Mouse (Mus musculus) lung, postnatal 10 days (tissue): ENCODE measurements around the gene Vkorc1l1.

ENCODE experiments used
- DNase-seq: peaks from one replicate; pipeline ENCODE4 v3.0.0; 2021

Vkorc1l1 gene

DNA sequence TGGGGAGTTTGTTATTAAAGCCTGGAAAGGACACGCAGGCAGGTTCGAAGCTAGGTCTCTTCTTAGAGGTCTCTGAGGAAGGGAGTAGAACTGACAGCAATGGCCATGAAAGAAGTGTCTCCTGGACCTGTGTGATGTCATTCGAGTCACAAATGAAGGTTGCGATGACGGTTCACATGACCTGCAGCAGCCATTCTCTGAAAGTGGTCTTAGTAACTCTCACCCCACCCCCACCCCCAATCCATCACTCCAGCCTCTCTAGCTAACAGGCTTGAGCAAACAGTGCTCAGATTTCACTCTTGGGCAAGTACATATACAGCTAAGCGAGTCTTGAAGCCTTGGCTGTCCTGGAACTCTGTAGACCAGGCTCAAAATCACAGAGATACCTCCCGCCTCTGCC is 61.5 kb downstream of the Vkorc1l1 start:
- no peak for DNase-seq

DNA sequence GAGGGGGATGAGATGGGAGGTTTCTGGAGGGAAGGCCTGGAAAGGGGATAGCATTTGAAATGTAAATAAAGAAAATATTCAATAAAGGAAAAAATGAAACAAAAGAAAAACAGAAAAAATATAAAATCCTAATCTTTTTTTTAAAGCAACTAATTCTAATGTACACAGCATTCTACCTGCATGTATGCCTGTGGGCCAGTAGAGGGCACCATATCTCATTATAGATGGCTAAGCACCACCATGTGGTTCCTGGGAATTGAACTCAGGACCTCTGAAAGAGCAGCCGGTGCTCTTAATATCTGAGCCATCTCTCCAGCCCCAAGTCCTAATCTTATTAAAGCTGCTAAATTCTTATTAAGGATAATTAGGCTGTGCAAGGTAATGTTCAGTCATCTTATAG is 65.6 kb downstream of the Vkorc1l1 start:
- DNase-seq, result no peak

DNA sequence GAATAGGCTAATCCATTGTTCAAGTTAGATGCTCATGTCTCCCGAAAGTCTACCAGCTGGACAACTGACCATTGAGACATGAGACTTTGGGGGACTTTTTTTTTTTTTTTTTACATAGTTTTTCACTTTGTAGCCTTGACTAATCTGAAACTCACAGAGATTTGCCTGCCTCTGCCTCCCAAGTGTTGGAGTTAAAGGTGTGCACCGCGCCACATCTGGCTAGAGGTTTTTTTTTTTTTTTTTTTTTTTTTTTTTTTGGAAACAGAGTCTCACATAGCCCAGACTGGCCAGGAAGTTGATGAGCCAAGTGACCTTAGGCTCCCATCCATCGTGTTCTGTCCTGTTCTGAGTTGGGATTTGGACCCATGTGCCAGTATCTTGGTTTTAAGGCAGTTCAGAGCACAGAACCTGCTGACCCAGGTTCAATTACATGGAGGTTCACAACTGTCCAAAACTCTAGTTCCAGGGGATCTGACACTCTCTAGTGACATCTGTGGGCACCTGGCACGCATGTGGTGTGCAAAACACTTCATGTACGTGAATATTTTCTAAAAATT is 66.3 kb downstream of the Vkorc1l1 start:
- DNase-seq, result no peak

DNA sequence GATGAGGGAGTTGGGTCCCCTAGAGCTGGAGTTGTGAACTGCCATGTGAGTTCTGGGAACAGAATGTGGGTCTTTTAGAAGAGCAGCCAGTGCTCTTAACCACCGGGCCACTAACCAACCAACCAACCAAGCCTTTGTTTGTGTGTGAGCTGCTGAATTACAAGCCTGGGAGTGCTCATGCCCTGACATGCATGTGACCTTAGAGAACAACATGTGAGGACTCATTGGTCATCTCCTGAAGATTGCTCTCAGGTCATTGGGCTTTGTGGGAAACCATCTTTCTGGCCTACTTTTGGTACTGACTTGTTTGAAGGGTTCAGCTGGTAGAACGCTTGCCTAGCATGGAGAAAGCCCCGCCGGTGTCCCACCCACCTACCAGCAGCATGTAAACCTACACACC is 68.0 kb downstream of the Vkorc1l1 start:
- no peak for DNase-seq

DNA sequence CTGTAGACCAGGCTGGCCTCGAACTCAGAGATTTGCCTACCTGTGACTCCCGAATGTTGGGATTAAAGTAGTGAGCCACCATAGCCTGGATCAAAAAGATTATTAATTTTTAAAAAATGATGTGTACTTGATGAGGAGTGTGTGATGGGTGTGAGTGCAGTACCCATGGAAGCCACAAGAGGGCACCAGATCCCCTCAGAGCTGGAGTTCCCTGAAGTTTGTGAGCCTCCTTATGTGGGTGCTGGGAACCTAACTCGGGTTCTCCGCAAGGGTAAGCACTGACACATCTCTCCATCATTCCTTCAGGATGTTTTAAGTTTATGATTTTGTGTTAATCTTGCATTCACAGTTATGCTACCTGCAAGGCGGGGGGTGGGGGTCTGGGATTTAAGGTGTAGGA is 69.2 kb downstream of the Vkorc1l1 start:
- no peak for DNase-seq

DNA sequence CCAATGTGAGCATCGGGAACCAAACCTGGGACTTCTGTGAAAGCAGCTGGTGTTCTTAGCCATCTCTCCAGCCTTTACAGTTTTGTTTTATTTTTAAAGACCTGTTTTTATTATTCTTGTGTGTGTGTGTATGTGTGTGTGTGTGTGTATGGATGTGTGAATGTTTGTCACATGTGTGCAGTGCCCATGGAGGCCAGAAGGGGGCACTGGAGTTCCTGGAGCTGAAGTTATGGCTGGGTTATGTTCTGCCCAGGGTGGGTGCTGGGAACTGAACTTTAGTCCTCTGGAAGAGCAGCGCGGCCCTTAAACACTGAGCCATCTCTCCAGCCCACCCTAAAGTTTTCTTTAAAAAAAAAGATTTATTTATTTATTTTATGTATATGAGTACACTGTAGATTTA is 73.3 kb downstream of the Vkorc1l1 start:
- no peak for DNase-seq

DNA sequence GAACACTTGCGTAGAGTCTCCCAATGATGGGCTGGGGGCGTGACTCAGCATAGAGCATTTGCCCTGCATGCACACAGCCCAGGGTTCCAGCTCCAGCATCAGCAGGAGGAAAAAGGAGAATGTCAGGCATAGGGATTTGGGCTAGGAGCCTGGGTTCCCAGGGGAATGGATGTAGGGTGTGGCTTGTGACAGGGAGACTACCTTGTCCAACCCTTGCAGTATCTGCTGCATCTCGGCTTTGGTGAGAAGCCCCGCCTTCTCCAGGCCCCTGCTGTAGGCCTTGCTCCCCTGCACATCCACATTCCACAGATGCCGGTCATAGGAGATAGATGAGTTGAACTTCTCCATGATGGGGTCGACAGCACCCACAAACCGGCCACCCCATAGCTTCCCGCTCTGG is 77.7 kb downstream of the Vkorc1l1 start:
- DNase-seq, result no peak

DNA sequence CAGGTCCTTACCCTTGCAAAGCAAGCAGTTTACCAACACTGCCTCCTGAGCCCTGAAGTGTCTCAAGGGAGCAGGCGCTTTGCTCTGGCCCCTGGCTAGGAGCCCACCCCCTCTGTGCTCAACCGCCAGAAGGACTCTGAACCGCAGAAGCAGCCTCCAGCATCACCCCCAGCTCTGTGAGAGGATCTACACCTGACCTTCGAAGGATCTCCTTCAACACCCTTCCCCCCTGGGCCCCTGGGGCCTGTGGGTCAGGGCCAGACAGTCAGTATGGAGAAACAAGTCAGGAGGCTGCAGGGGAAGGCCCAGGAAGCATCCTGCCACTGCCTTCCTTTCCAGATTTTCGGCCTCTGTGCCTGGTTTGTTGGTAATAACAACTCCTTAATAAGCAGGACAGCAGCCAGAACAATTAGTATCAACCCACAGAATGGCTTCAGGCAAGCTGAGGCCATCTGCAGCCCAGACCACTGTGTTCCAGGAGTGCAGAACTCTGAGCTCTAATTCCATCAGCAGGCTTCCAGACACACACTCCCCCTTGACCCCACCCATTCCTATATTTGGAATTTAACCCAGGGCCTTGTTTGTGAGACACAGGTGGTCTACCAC is 79.7 kb downstream of the Vkorc1l1 start:
- DNase-seq, result no peak

DNA sequence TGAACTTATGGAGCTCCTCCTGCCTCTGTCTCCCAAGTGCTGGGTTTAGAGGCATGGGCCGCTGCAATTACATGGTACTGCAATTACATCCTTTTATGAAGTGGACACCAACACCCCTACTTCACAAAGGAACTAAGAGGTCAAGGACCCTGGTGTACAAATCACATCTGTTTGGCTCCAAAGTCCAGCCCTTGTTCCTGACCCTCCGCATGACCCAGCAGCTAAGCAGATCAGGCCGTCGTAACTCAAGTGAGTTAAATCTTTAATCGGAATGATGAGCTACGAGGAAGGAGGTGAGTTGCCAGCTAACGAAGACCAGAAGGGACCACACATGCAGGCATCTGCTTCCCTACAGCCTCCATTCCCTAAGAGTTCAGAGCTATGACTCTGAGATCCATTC is 80.6 kb downstream of the Vkorc1l1 start:
- no peak for DNase-seq

DNA sequence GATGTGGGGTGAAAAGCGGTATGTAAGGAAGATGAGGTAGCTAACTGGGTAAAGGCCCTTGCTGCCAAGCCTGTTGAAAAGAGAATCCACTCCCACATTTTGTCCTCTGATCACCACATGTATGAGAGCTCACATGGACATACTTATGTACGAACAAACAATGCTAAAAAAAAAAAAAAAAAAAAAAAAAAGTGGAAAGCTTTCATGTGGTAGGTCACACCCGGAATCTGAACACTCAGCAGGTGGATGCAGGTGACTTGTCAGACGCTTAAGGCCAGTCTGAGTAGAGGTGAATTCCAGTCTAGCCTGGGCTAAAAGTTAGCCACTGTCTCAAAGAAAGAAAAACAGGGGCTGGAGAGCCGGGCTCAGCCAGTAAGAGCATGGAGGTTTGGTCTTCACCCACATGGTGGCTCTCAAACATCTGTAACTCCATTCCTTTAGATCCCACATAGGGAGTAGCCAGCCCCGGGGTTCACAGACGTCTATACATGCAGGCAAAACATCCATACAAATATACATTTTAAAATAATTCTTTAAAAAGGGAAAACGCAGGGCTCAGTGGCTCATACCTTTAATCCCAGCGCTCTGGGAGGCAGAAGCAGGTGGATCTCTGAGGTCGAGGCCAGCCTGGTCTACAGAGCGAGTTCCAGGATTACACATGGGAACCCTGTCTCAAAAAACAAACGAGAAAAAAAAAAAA is 81.4 kb downstream of the Vkorc1l1 start:
- DNase-seq, result no peak

DNA sequence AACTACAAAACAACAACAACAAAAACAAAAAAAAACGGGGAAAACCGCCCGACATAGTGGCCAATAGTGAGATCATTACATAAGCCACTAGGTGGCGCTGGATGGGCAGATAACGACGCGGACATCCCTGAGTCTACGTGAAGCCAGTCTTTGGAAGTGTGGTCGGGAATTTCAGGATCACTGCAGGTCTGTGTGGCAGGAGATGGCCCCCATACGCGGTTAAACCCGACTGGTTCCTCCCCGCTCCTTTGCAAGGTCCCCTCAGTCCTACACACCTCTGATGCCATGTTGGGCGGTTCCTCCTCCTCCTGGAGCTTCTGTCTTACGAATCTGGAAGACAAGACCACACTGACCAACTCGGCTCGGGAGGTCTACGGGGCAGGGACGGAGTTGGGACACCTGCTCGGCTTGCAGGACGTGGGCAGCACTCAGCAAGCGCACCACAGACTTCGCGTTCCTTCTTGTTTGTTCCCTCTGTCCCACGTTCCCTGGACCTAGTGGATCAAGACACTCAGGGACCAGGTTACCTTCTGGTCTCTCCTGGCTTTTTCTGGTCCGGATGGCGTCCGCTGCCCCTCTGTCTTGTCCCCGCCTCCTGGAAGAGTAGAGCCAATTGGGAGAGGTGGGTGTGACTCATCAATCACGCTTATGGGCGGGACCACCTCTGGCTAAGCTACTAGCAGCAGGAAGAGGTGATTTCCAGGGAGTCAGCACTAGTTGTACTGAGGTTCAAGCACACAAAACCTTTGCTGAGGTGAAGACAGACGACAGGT is 82.2 kb downstream of the Vkorc1l1 start:
- peak; percentile 95 for DNase-seq

DNA sequence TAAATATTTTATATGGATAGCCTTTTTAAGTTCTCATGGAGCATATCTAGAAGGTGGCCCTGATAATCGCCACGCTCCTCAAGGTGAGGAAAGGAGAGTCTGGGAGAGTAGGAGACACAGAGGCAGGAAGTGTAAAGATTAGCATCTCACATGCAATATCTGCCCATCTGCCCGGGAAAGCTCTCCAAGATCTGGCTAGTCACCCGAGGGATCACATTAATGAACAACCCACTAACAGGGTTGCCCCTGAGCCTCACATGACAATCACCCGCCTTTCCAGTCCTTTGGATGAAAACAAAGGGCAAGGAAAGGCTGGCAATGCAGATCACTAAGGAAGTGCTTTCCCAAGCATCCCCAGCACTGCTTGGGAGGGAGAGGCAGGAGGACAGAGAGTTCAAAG is 85.4 kb downstream of the Vkorc1l1 start:
- no peak for DNase-seq

DNA sequence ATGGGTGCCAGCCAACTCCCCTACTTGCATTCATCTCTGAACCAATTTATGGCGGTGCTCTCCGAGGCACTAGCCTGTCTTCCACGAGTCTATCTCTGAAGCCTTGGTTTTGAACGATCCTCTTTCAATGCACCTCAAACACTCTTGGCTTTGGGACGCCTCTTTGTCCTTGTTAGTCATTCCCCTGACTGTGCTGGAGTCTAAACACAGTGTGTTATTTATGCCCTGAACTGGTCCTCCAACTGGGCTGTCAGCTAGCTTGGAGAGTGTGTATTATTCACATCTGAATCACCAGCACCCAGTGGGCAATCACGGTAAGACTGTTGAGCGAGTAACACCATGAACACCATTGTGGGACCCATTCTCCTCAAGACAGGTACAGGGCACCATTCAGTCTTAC is 85.9 kb downstream of the Vkorc1l1 start:
- no peak for DNase-seq

DNA sequence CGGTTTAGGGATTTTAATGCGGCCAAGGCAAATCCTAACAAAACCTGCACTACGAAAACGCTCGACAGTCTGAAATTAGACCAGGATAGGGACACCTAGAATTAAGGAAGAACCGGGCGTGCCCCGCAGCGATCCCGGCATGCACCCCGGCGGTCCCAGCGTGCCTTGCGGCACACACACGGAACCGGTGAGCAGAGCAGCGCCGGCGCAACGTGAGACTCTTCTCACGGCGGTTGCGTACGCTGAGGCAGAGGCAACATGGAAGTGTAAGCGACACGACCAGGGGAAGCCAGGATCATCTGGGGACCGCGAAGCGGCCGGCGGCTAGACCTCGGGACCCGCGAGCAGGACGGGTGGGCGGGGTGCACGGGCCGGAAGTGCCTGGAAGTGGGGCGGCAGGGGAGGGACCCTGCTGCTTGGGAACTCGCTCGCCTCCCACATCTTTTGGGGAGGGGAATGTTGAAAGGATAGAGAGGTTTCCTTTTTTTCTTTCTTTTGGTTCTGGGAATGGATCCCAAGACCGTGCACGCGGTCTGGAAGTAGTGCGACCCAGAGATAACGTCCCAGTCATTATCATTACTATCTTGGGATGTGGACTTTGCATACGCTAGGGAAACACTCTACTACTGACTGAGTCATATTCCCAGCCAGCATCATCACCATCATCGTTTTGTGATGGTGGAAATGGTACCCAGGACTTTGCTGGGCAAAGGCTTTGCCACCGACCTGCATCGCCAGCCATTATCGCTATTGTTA is 87.5 kb downstream of the Vkorc1l1 start, which contains the start of the genes Asl and Crcp:
Gene Asl, minus strand, starts transcription at position 106 of the 756 bp plus-strand sequence.
Gene Crcp, plus strand, starts transcription at position 149 of the 756 bp plus-strand sequence.
- peak; percentile 91 for DNase-seq

DNA sequence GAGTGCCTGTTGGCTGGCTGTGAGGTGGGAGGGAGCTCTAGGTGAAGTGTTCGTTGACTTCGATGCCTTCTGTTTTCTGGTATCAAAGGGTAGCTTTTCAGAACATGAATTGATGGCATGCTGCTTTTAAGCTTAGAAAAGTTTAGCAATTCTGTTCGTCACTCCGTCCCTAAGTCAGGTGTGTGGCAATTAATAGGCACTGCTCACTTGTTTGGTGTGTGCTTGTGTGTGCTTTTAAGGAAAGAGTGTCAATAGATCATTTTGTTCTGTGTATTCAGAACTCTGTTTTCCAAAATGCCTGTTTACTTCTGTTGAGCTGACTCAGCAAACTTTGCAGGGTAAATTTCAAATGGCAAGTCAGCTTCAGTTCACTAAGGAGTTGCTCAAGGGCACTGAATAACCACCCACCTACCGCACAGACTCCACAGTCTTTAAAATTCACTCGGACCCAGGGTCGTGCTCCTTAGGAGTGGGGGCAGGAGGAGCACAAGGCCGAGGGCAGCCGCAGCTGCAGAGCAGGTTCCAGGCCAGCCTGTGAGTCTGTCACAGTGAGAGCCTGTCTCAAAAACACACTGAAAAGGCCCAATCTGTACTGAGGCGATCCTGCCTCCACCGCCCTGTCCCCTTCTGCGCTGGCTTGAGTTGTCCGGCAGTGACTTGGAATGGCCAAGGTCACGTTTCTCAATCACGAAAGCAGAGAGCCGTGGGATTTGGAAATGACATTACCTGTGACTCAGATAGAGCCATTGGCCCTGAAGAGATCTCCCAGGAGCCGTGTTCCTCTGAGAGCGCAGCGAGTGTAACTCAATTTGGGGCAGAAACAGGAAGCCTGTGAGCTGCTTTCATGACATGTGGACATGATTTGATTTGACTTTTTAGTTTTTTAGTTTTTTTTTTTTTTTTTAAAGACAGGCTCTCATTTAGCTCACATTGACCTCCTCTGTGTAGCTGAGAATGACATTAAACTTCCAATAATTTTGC is 89.9 kb downstream of the Vkorc1l1 start:
- no peak for DNase-seq

DNA sequence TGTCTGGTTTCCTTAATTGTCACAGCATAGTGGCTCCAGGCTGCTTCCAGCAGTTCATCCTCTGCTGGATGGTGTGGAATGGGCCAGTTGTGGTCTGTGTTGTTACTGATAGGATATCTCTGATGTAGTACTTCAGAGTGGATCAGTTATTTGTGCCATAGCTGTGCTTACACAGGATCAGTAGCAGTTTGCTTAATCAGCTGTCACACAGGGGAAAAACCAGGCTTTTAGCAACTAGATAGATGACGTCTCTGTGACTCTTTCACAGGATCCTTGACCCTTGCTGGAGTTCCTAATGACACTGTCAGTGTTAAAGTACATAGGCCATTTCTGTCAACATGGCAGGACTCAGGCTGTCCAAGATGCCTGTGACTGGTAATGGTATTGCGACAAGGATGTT is 92.1 kb downstream of the Vkorc1l1 start:
- DNase-seq, result no peak
